ENCODE assay signal across 22 mouse cellular contexts in the genomic region with DNA sequence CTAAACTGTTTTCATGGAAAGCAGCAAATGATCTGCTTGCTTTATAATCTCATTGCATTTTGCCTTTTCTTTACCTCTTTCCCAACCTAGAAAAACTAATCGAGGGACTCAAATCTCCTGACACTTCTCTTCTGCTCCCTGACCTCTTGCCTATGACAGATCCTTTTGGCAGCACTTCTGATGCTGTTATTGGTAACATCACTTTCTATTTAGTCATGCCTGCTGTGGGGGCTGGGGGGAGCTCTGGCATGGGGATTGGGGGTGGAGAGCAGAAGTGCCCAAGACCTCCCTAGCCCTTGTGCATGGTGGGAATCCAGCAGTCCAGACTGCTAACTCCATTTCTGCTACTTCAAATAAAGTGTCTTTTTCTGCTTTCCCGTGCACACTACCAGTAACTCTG. TPM values are rescaled to one million over a fixed set of nuclear protein-coding genes. Genes with fewer than 3 reads are reported as not detected.
DNase-seq lines count a peak whose midpoint lies in the region; ATAC-seq lines count a peak whose summit lies in the region.
"Had no signal": no experiment of that assay in that cellular context is flagged by ENCODE, and none has a peak within 500 bp of the region (broad histone marks: within the 10 kb centered on the region; RNA-seq: fewer than 3 reads in every experiment).

No protein-coding gene starts in this region.

- no peak for ATAC-seq in embryonic facial prominence, embryonic 13.5 days (ENCODE audit: insufficient number of reproducible peaks, insufficient read depth, low FRiP score, low TSS enrichment, low read depth)
- ATAC-seq: forebrain, embryonic 15.5 days; intestine, postnatal 0 days; Patski had no signal

- peaks cover 47% of the 10 kb centered on the region for H3K36me3 ChIP-seq in embryonic facial prominence, embryonic 13.5 days
- H3K36me3 ChIP-seq in embryonic facial prominence, embryonic 10.5 days (replicated peaks), result peaks cover 42% of the 10 kb centered on the region

- H3K9ac ChIP-seq in embryonic facial prominence, embryonic 13.5 days, result 0 out of 2 replicates have a peak overlapping the region, but pooled peaks have one; percentile 11
- H3K9ac ChIP-seq: embryonic facial prominence, embryonic 12.5 days; forebrain, embryonic 12.5 days; forebrain, embryonic 15.5 days; hindbrain, embryonic 12.5 days; hindbrain, embryonic 15.5 days had no signal

- H3K27me3 ChIP-seq in embryonic facial prominence, embryonic 13.5 days, result no peaks in the 10 kb centered on the region
- H3K27me3 ChIP-seq in embryonic facial prominence, embryonic 10.5 days (replicated peaks; ENCODE audit: low read depth, poor library complexity, severe bottlenecking), result no peaks in the 10 kb centered on the region
- H3K27me3 ChIP-seq: embryonic facial prominence, embryonic 12.5 days; forebrain, embryonic 12.5 days; forebrain, embryonic 15.5 days; hindbrain, embryonic 12.5 days; hindbrain, embryonic 15.5 days; Patski had no signal

- H3K4me2 ChIP-seq in embryonic facial prominence, embryonic 13.5 days, result no peak overlapping the region
- H3K4me2 ChIP-seq: embryonic facial prominence, embryonic 12.5 days; forebrain, embryonic 12.5 days; forebrain, embryonic 15.5 days; heart, embryonic 11.5 days; hindbrain, embryonic 12.5 days; hindbrain, embryonic 15.5 days had no signal

- 67% methylated on average over 2 of the region's 2 CpGs for WGBS in embryonic facial prominence, embryonic 13.5 days
- 79% methylated on average over 2 of the region's 2 CpGs for whole genome bisulfite sequencing in embryonic facial prominence, embryonic 10.5 days

- H3K4me3 ChIP-seq in embryonic facial prominence, embryonic 13.5 days, result no peak overlapping the region
- no peak overlapping the region for H3K4me3 ChIP-seq in embryonic facial prominence, embryonic 10.5 days
- H3K4me3 ChIP-seq: embryonic facial prominence, embryonic 12.5 days; erythroblast, embryonic 14.5 days; forebrain, embryonic 12.5 days; forebrain, embryonic 15.5 days; hindbrain, embryonic 12.5 days; hindbrain, embryonic 15.5 days had no signal

- DNase-seq in adrenal gland, adult (ENCODE audit: inconsistent age in 2 of 2, low spot score in 1 of 2), result peak; percentile 25 to 67
- DNase-seq in adrenal gland, postnatal 4 days (ENCODE audit: low spot score in 2 of 2), result no peak
- DNase-seq in embryonic facial prominence, embryonic 10.5 days (ENCODE audit: low spot score), result no peak
- peak; percentile 4 for DNase-seq in lung, postnatal 14 days
- DNase-seq in lung, postnatal 36 days, result no peak
- DNase-seq in adrenal gland, postnatal 14 days, result peak; percentile 38
- no peak for DNase-seq in ovary, postnatal 36 days (ENCODE audit: low spot score)
- DNase-seq: cerebellum, adult 18-20 months; cerebellum, adult 9-10 months; cerebellum, postnatal 14 days; gastrocnemius, postnatal 10 days; heart, adult 11 months had no signal

- H3K4me1 ChIP-seq in embryonic facial prominence, embryonic 13.5 days, result peaks cover 3% of the 10 kb centered on the region; the same call in 1 of the 2 replicates
- no peaks in the 10 kb centered on the region for H3K4me1 ChIP-seq in embryonic facial prominence, embryonic 10.5 days
- H3K4me1 ChIP-seq: embryonic facial prominence, embryonic 12.5 days; forebrain, embryonic 12.5 days; forebrain, embryonic 15.5 days; hindbrain, embryonic 12.5 days; hindbrain, embryonic 15.5 days had no signal

- H3K27ac ChIP-seq in embryonic facial prominence, embryonic 13.5 days, result no peak overlapping the region
- H3K27ac ChIP-seq in embryonic facial prominence, embryonic 10.5 days (replicated peaks), result no peak overlapping the region
- H3K27ac ChIP-seq: embryonic facial prominence, embryonic 12.5 days; forebrain, embryonic 12.5 days; forebrain, embryonic 15.5 days; hindbrain, embryonic 12.5 days; hindbrain, embryonic 15.5 days had no signal

- no peaks in the 10 kb centered on the region for H3K9me3 ChIP-seq in embryonic facial prominence, embryonic 13.5 days
- no peaks in the 10 kb centered on the region for H3K9me3 ChIP-seq in embryonic facial prominence, embryonic 10.5 days
- H3K9me3 ChIP-seq: embryonic facial prominence, embryonic 12.5 days; forebrain, embryonic 12.5 days; forebrain, embryonic 15.5 days; hindbrain, embryonic 12.5 days; hindbrain, embryonic 15.5 days had no signal

RNA-seq across cellular contexts. Expression of gene Nfu1, which starts 27.8 kb away (rescaled TPM):
- 10 to 100 TPM; 76.2 to 82.8 TPM for total RNA-seq in adrenal gland, postnatal 4 days (2021)
- 95.2 and 105 TPM in 2 replicates for polyA plus RNA-seq in embryonic facial prominence, embryonic 13.5 days (2015; fragmentation: Nextera tagmentation; extraction: Ambion mirVana)
- polyA plus RNA-seq in embryonic facial prominence, embryonic 10.5 days (2016; fragmentation: Nextera tagmentation; extraction: Ambion mirVana), result 103 and 104 TPM in 2 replicates
- 92.4 and 97.3 TPM in 2 replicates for total RNA-seq in adrenal gland, postnatal 14 days (2021)

Comparison
In these comparisons a context has a peak if more than half of its experiments do, and no peak if none do; other contexts are left out.
1. DNase-seq: peak in adrenal gland, adult (2 of 2), lung, postnatal 14 days (single experiment) and adrenal gland, postnatal 14 days (single experiment); none in adrenal gland, postnatal 4 days (0 of 2), embryonic facial prominence, embryonic 10.5 days (single experiment), lung, postnatal 36 days (single experiment) and ovary, postnatal 36 days (single experiment).